Mouse (Mus musculus) liver, embryonic 14.5 days (tissue): ENCODE data around the gene Creb5. TPM values are rescaled to one million over a fixed set of nuclear protein-coding genes. Genes with fewer than 3 reads are reported as not detected.

Experiments used
- ATAC-seq: fragments of 200-750 bp; cut with Nextera tagmentation; 2 replicates; pipeline ENCODE4 v1.8.0; 2017; ENCODE audit warnings: moderate number of reproducible peaks, mild to moderate bottlenecking, moderate library complexity; ENCODE audit not compliant: insufficient read depth
- DNase-seq, 3 experiments: peaks; one replicate each; pipeline ENCODE4 v3.0.0-alpha.2; 2012 to 2013; ENCODE audit warnings: low read depth in 3 of 3, low spot score in 3 of 3
- H3K27ac ChIP-seq: fragments of 300-500 bp; sonication (generic); 2 replicates; pipeline ENCODE4 v1.5.1; 2014; ENCODE audit warnings: moderate library complexity, mild to moderate bottlenecking, control low read depth, inconsistent platforms
- H3K27me3 ChIP-seq: fragments of 300-500 bp; sonication (generic); 2 replicates; pipeline ENCODE4 v1.6.1; 2014; ENCODE audit warnings: mild to moderate bottlenecking, low read length, moderate library complexity; ENCODE audit not compliant: control insufficient read depth, insufficient read depth
- H3K36me3 ChIP-seq: fragments of 300-500 bp; sonication (generic); replicated peaks from 2 replicates; pipeline ENCODE4 v1.6.1; 2014; ENCODE audit warnings: low read depth; ENCODE audit not compliant: control insufficient read depth, insufficient read depth
- H3K4me1 ChIP-seq, 2 experiments: fragments of 200-500 bp in 1 of 2; fragments of 300-500 bp in 1 of 2; sonication (generic) in 1 of 2; replicated peaks; 2 replicates each; pipeline ENCODE4 v1.6.1; 2012 to 2014; ENCODE audit warnings: antibody characterized with exemption in 1 of 2, inconsistent platforms in 1 of 2, low read length in 1 of 2; ENCODE audit not compliant: control insufficient read depth in 2 of 2, insufficient read depth in 2 of 2
- H3K4me2 ChIP-seq: fragments of 300-500 bp; sonication (generic); 2 replicates; pipeline ENCODE4 v1.6.1; 2014; ENCODE audit warnings: low read depth, mild to moderate bottlenecking, control low read depth, moderate library complexity
- H3K4me3 ChIP-seq, 2 experiments: fragments of 200-500 bp in 1 of 2; fragments of 300-500 bp in 1 of 2; sonication (generic) in 1 of 2; 2 replicates each; pipeline ENCODE4 v1.5.1; 2012 to 2014; ENCODE audit warnings: low read depth in 2 of 2, low read length in 2 of 2, mild to moderate bottlenecking in 2 of 2, control low read depth in 1 of 2, inconsistent platforms in 1 of 2, moderate library complexity in 1 of 2; ENCODE audit not compliant: insufficient read depth in 1 of 2
- H3K9ac ChIP-seq: fragments of 300-500 bp; sonication (generic); replicated peaks from 2 replicates; pipeline ENCODE4 v1.6.1; 2014; ENCODE audit warnings: mild to moderate bottlenecking, control low read depth, moderate library complexity
- H3K9me3 ChIP-seq: fragments of 300-500 bp; sonication (generic); 2 replicates; pipeline ENCODE4 v1.6.1; 2016; ENCODE audit warnings: low read length, mixed read lengths; ENCODE audit not compliant: control insufficient read depth
- CTCF ChIP-seq: IDR thresholded peaks from 2 replicates; pipeline ENCODE4 v1.5.1; 2016; ENCODE audit warnings: antibody characterized with exemption, low read depth, control low read depth
- EP300 ChIP-seq: IDR thresholded peaks from 2 replicates; pipeline ENCODE4 v1.6.1; 2016; ENCODE audit warnings: antibody characterized with exemption, low read depth
- WGBS: fragments of 180-500 bp; shearing (Covaris S2); extraction: QIAGEN DNeasy Blood & Tissue Kit; methylation state at CpG from one replicate; pipeline ENCODE4 v1.1.7; 2014; ENCODE audit not compliant: insufficient replicate concordance; 5-methylcytosine and 5-hydroxymethylcytosine counted together
- polyA plus RNA-seq, 2 experiments: library from polyadenylated mRNA; depleted of rRNA in 1 of 2; stranded (reverse) in 1 of 2; unstranded in 1 of 2; fragments of >200 nt; fragmentation: Nextera tagmentation in 1 of 2; extraction: Ambion mirVana in 1 of 2; gene quantifications; 2 replicates each; pipeline versions ENCODE4 v1.2.1 to v1.2.3; 2012 to 2014

Gene Creb5
- polyA plus RNA-seq, 2 experiments: 0.04 to 0.06 TPM

DNA sequence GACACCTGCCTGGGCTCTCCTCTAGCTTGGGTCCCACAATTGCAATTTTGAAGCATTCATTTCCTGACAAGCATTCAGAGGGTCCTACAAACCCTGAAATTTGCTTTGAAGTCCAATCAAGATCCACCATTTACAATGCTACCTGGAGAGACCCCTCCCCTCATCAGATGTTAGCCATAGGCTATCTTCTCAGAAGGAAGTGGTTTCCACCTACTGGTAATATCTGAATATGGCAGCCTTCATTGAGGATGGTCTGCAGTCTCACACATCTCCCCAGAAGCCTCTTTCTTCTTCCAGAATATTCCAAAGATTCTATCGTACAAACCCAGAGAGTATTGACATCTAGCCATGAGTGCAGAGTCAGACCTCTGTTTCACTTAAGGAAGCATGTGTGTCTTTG is 362.7 kb downstream of the Creb5 start:
- TF ChIP-seq EP300 (no peak), CTCF (0 out of 2 replicates have a peak, but pooled peaks have one; percentile 13)
- WGBS: 50% methylated on average over 1 of the region's 1 CpGs
- Histone ChIP-seq H3K4me1 (no peaks in the 10 kb centered on the region), H3K27me3 (no peaks in the 10 kb centered on the region), H3K27ac (no peak overlapping the region), H3K4me2 (no peak overlapping the region), H3K9ac (no peak overlapping the region), H3K9me3 (no peaks in the 10 kb centered on the region), H3K36me3 (no peaks in the 10 kb centered on the region), H3K4me3 (no peak overlapping the region)
- DNase-seq (no peak), ATAC-seq (no peak)

DNA sequence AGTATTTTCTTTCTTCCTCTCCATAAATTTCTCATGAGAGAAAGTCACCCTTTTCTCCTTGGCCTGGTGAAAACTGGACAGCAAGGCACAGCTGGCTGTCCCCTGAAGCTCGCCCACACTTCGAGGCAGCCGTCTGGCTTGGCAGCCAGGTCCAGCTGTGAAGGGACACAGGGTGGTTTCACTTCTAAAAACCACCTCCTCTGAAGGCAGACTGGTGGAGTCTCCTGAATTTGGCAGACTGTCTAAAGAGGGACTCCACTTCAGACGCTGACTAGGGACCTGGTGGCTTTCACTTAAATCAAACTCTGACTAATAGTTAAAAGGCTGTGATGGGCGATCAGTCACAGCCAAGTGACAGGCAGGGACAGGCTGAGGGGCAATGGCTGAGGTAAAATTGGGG is 365.6 kb downstream of the Creb5 start:
- no peaks in the 10 kb centered on the region for H3K4me1 ChIP-seq
- WGBS: 54% methylated on average over 5 of the region's 5 CpGs
- H3K9ac ChIP-seq: no peak overlapping the region
- no peak overlapping the region for H3K4me2 ChIP-seq
- no peaks in the 10 kb centered on the region for H3K9me3 ChIP-seq
- DNase-seq (no peak), ATAC-seq (no peak)
- no peaks in the 10 kb centered on the region for H3K36me3 ChIP-seq
- no peak overlapping the region for H3K27ac ChIP-seq
- no peak for TF ChIP-seq EP300
- no peak for TF ChIP-seq CTCF
- no peak overlapping the region for H3K4me3 ChIP-seq
- H3K27me3 ChIP-seq: no peaks in the 10 kb centered on the region

DNA sequence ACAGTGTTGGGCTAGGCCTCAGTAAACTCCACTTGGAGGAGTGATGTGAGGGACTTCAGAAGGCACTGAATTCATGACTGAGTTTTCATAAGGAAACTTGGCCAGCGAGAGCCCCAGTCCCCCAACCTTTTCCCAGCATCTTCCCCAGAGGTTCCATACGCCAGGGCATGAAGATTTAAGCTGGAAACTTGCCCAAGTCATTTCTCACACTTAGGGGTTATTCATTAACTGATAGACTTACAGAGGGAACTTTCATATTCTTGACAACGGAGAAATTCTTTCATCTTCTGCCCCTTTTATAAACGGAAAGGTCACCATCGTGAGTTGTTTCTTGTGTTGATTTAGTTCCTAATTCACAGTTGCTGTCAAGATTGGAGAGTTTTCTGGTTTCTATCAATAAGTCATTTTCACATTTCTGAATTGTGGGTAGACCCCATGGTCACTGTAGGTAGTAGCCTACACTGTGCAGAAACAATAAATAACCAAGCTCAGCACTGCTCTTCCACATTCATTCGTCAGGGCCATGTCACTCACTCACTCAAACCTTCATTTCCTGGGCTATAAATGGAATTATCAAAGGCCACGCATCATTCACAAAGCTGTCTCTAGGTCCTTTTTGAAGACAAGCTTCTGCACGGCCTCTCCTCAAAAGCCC is 366.8 kb downstream of the Creb5 start:
- no peak overlapping the region for H3K4me3 ChIP-seq
- TF ChIP-seq EP300: no peak
- no peak for TF ChIP-seq CTCF
- no peaks in the 10 kb centered on the region for H3K4me1 ChIP-seq
- no peak overlapping the region for H3K4me2 ChIP-seq
- ATAC-seq: no peak
- no peaks in the 10 kb centered on the region for H3K36me3 ChIP-seq
- no peaks in the 10 kb centered on the region for H3K9me3 ChIP-seq
- H3K9ac ChIP-seq: no peak overlapping the region
- no peaks in the 10 kb centered on the region for H3K27me3 ChIP-seq
- no peak overlapping the region for H3K27ac ChIP-seq
- WGBS: 61% methylated on average over 8 of the region's 8 CpGs
- no peak for DNase-seq

DNA sequence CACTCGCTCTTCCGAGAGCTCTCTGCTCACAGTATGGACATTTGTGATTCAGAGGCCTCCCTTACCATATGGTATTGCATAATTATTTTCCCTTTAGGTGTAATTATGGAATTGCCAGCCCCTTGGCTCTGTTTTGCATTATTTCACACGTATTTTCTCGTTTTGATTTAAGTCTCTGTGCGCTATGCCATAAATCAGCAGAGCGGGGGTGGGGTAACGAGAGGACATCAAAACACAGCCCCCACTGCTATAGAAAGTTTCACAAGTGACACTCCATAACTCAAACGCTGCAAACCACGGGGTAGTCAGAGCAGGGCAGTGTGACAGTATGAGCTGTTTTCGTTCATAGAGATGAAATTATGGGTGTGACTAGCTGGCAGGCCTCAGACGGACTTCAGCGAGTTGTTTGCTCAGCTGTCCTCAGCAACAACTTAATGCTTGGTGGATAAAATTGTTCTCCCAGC is 367.3 kb downstream of the Creb5 start:
- H3K36me3 ChIP-seq: no peaks in the 10 kb centered on the region
- no peak overlapping the region for H3K9ac ChIP-seq
- DNase-seq (no peak), ATAC-seq (no peak)
- 54% methylated on average over 12 of the region's 12 CpGs for WGBS
- H3K4me2 ChIP-seq: no peak overlapping the region
- TF ChIP-seq EP300 (no peak), CTCF (no peak)
- H3K27ac ChIP-seq: no peak overlapping the region
- no peaks in the 10 kb centered on the region for H3K27me3 ChIP-seq
- no peaks in the 10 kb centered on the region for H3K4me1 ChIP-seq
- no peaks in the 10 kb centered on the region for H3K9me3 ChIP-seq
- no peak overlapping the region for H3K4me3 ChIP-seq

DNA sequence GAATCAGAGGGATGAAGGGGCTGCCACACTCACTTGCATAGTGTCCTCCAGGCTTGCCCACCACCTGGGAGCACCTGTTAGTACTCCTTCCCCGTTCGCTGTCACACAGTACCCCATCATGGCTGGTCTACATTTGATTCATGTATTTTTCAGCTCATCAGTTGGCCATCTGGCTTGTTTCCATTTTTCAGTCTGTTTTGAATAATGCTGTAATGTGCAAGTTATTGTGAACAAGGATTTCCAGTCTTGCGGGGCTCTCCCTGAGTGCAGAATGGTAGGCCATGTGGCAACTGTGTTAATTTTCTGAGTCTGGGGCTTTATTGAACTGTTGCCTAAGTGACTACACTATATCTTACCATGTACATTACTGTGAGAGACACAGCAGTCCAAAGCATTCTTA is 369.4 kb downstream of the Creb5 start:
- no peaks in the 10 kb centered on the region for H3K9me3 ChIP-seq
- 65% methylated on average over 3 of the region's 3 CpGs for WGBS
- H3K4me2 ChIP-seq: no peak overlapping the region
- H3K27me3 ChIP-seq: no peaks in the 10 kb centered on the region
- no peak for ATAC-seq
- no peaks in the 10 kb centered on the region for H3K4me1 ChIP-seq
- DNase-seq: no peak
- no peaks in the 10 kb centered on the region for H3K36me3 ChIP-seq
- no peak overlapping the region for H3K27ac ChIP-seq
- no peak for TF ChIP-seq EP300
- TF ChIP-seq CTCF: no peak
- no peak overlapping the region for H3K9ac ChIP-seq
- no peak overlapping the region for H3K4me3 ChIP-seq
